Mouse (Mus musculus) limb, embryonic 13.5 days (tissue): ENCODE measurements around the gene Rap1a. TPM values are rescaled to one million over a fixed set of nuclear protein-coding genes. Genes with fewer than 3 reads are reported as not detected.
"Not testable (repeated sequence)": the region's sequence is repeated elsewhere in the genome, so short reads cannot be mapped to it uniquely, and the experiment has no call there.

ENCODE experiments used
- ATAC-seq: fragments of 200-750 bp; cut with Nextera tagmentation; 2 replicates; pipeline ENCODE4 v1.8.0; 2017; ENCODE audit warnings: low read depth, moderate number of reproducible peaks, moderate TSS enrichment; ENCODE audit not compliant: low FRiP score
- H3K27ac ChIP-seq: fragments of 300-500 bp; sonication (generic); 2 replicates; pipeline ENCODE4 v1.5.1; 2015; ENCODE audit warnings: inconsistent platforms, mild to moderate bottlenecking, moderate library complexity
- H3K27me3 ChIP-seq: fragments of 300-500 bp; sonication (generic); 2 replicates; pipeline ENCODE4 v1.6.1; 2015; ENCODE audit warnings: mild to moderate bottlenecking, inconsistent platforms
- H3K36me3 ChIP-seq: fragments of 300-500 bp; sonication (generic); 2 replicates; pipeline ENCODE4 v1.6.1; 2015; ENCODE audit warnings: inconsistent platforms, mild to moderate bottlenecking, moderate library complexity
- H3K4me1 ChIP-seq: fragments of 300-500 bp; sonication (generic); 2 replicates; pipeline ENCODE4 v1.6.1; 2015; ENCODE audit warnings: inconsistent platforms
- H3K4me2 ChIP-seq: fragments of 300-500 bp; sonication (generic); replicated peaks from 2 replicates; pipeline ENCODE4 v1.6.1; 2015; ENCODE audit warnings: inconsistent platforms, mild to moderate bottlenecking, moderate library complexity
- H3K4me3 ChIP-seq: fragments of 300-500 bp; sonication (generic); 2 replicates; pipeline ENCODE4 v1.5.1; 2015; ENCODE audit warnings: moderate library complexity, mild to moderate bottlenecking, inconsistent platforms
- H3K9ac ChIP-seq: fragments of 300-500 bp; sonication (generic); 2 replicates; pipeline ENCODE4 v1.6.1; 2015; ENCODE audit warnings: mild to moderate bottlenecking, inconsistent platforms
- H3K9me3 ChIP-seq: fragments of 300-500 bp; sonication (generic); 2 replicates; pipeline ENCODE4 v1.6.1; 2016; ENCODE audit warnings: inconsistent platforms
- WGBS: fragments of 180-500 bp; shearing (Covaris S2); methylation state at CpG from one replicate; pipeline ENCODE4 v1.1.7; 2015; 5-methylcytosine and 5-hydroxymethylcytosine counted together
- polyA plus RNA-seq: library from polyadenylated mRNA; unstranded; fragments of >200 nt; fragmentation: Nextera tagmentation; extraction: Ambion mirVana; gene quantifications from 2 replicates; pipeline ENCODE4 v1.2.1, GENCODE M21; 2015

The Rap1a gene
- polyA plus RNA-seq, 1 experiment from 2014 or later, result 98.4 TPM

DNA sequence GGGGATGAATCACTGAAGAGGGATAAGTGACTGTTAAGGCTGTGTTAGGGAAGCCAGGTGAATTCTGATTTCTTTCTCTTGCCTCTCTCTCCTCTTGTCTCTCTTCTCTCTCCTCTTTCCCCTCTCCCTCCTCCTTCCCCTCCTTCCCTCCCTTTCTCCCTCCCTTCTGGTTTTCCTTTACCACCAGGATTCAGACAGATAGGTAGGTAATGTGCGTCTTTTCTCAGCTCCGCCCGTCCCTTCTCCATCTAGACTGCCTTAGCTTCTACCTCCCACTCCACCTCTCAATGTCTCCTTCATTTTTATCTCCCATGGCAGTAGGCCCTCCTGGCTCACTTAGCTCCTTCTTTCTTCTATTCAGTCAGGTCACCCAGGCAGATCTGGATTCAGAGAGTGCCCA is 95.6 kb downstream of the Rap1a start:
- H3K4me2 ChIP-seq, result peak overlapping the region; percentile 100
- peaks cover 47% of the 10 kb centered on the region for H3K27me3 ChIP-seq
- H3K9ac ChIP-seq, result peak overlapping the region; percentile 72
- H3K36me3 ChIP-seq, result no peaks in the 10 kb centered on the region
- no peak overlapping the region for H3K27ac ChIP-seq
- ATAC-seq, result no peak
- peak overlapping the region; percentile 56 for H3K4me3 ChIP-seq
- H3K4me1 ChIP-seq, result peaks cover 22% of the 10 kb centered on the region
- H3K9me3 ChIP-seq, result no peaks in the 10 kb centered on the region
- 19% methylated on average over 3 of the region's 3 CpGs for WGBS

DNA sequence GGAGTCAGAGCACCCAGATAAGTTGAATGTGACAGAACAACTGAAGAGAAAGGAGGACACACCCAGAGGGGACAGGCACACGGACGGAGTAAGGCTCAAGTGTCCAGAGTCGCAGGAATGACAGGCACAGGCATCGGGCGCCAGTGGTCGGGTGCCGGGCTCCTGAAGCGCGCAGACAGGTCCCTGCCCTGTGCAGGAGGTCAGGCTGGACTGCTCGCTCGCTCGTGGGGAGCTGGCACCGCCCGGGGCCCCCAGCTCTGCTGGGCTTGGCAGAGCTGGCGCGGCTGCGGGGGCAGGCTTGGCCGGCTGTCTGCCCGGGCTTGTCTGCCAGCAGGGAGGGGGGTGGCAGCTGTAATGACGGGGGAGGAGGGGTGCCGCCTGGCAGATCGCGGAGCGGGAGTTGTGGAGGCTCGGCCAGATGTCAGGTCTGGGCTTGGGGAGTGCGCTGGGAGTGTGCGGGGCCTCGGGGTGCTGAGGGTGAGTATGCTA is 96.0 kb downstream of the Rap1a start:
- Histone ChIP-seq H3K4me1 (peaks cover 22% of the 10 kb centered on the region), H3K9ac (peak overlapping the region; percentile 72), H3K27ac (no peak overlapping the region), H3K27me3 (peaks cover 47% of the 10 kb centered on the region), H3K4me3 (peak overlapping the region; percentile 56), H3K36me3 (no peaks in the 10 kb centered on the region), H3K4me2 (peak overlapping the region; percentile 100), H3K9me3 (no peaks in the 10 kb centered on the region)
- peak; percentile 20 for ATAC-seq
- under 1% methylated on average over 24 of the region's 28 CpGs for WGBS

GRCm38 (mm10) chr3:105704031-105705008 is 96.8 kb downstream of the Rap1a start, which contains the start of gene Inka2:
Gene Inka2, plus strand, starts transcription at chr3:105704599.
- Histone ChIP-seq H3K4me3 (peak within 1 kb of the TSS; percentile 56), H3K27ac (no peak within 1 kb of the TSS), H3K9ac (peak within 1 kb of the TSS; percentile 72), H3K4me1 (peaks cover 22% of the 10 kb centered on the region), H3K27me3 (peaks cover 47% of the 10 kb centered on the region), H3K9me3 (no peaks in the 10 kb centered on the region), H3K4me2 (peak within 1 kb of the TSS; percentile 100), H3K36me3 (no peaks in the 10 kb centered on the region)
- peak; percentile 95 for ATAC-seq
- WGBS, result 3% methylated on average over 40 of the region's 43 CpGs

DNA sequence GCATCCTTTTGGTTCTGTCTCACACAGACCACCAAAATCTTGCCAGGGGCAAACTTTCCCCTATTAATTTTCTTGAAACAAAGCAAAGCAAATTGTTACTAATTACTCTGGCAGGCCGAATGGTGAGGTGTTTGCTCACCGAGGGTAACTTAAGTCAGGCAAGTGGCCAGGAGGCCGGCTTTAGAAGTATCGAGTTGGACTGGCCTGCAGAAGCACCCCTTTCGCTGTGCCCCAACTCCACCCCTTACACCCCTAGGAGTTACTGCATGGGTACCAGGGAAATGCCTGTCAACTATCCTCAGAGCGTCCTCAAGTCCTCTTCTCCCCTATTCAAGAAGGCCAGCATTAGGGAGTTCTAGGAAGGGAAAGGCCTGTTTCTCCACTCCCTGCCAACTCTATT is 97.6 kb downstream of the Rap1a start:
- WGBS, result 51% methylated on average over 6 of the region's 6 CpGs
- ATAC-seq, result no peak
- H3K9ac ChIP-seq, result no peak overlapping the region
- H3K36me3 ChIP-seq, result no peaks in the 10 kb centered on the region
- H3K4me2 ChIP-seq, result no peak overlapping the region; the same call in 1 of the 2 replicates
- no peak overlapping the region for H3K4me3 ChIP-seq
- H3K27ac ChIP-seq, result no peak overlapping the region
- peaks cover 47% of the 10 kb centered on the region for H3K27me3 ChIP-seq
- H3K4me1 ChIP-seq, result peaks cover 22% of the 10 kb centered on the region
- no peaks in the 10 kb centered on the region for H3K9me3 ChIP-seq

GRCm38 (mm10) chr3:105701399-105701798 is 99.7 kb downstream of the Rap1a start:
- Histone ChIP-seq H3K4me1 (peaks cover 21% of the 10 kb centered on the region), H3K27ac (no peak overlapping the region), H3K9ac (no peak overlapping the region), H3K4me3 (no peak overlapping the region), H3K4me2 (no peak overlapping the region), H3K36me3 (no peaks in the 10 kb centered on the region), H3K9me3 (no peaks in the 10 kb centered on the region), H3K27me3 (peaks cover 44% of the 10 kb centered on the region)
- WGBS, result 58% methylated on average over 5 of the region's 5 CpGs
- no peak for ATAC-seq

- not testable (repeated sequence) for H3K4me3 ChIP-seq, H3K9me3 ChIP-seq, H3K36me3 ChIP-seq, H3K4me2 ChIP-seq, H3K27ac ChIP-seq, H3K9ac ChIP-seq, ATAC-seq
- H3K4me1 ChIP-seq, result peaks cover 23% of the 10 kb centered on the region
- WGBS, result 48% methylated on average over 1 of the region's 1 CpGs
- peaks cover 44% of the 10 kb centered on the region for H3K27me3 ChIP-seq
Measured at GRCm38 (mm10) chr3:105700786-105701185, 100.3 kb downstream of the Rap1a start.

GRCm38 (mm10) chr3:105699241-105699933 is 101.7 kb downstream of the Rap1a start:
- H3K4me1 ChIP-seq, result peaks cover 15% of the 10 kb centered on the region; the same call in 1 of the 2 replicates
- H3K36me3 ChIP-seq, result no peaks in the 10 kb centered on the region
- no peak for ATAC-seq
- H3K27ac ChIP-seq, result no peak overlapping the region
- peaks cover 47% of the 10 kb centered on the region for H3K27me3 ChIP-seq
- H3K4me2 ChIP-seq, result no peak overlapping the region
- no peak overlapping the region for H3K9ac ChIP-seq
- 41% methylated on average over 3 of the region's 3 CpGs for WGBS
- no peak overlapping the region for H3K4me3 ChIP-seq
- H3K9me3 ChIP-seq, result no peaks in the 10 kb centered on the region

DNA sequence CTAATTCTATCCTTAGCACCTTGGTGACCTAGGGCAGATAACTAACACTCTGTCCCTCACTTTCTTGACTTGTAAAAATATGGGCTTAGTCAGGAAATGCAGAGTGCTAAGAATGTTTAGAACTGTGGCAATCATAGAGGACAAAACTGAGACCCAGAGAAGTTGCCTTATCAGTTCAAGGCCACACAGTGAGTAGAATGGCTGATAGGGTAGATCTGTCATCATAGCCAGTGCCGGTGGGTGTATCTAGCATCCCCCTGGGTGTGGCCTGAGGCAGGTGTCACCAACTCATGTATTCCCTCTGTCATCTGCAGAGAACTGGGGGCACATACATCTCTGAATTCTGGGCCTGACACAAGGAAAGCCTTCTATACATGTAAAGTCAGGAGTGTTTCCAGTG is 102.8 kb downstream of the Rap1a start:
- H3K4me1 ChIP-seq, result 0 out of 2 replicates have a peak, but pooled peaks cover 11% of the 10 kb centered on the region
- no peaks in the 10 kb centered on the region for H3K36me3 ChIP-seq
- H3K9me3 ChIP-seq, result no peaks in the 10 kb centered on the region
- 86% methylated on average over 1 of the region's 1 CpGs for WGBS
- H3K27ac ChIP-seq, result no peak overlapping the region
- no peak overlapping the region for H3K4me2 ChIP-seq
- H3K27me3 ChIP-seq, result peaks cover 49% of the 10 kb centered on the region
- H3K4me3 ChIP-seq, result no peak overlapping the region
- no peak overlapping the region for H3K9ac ChIP-seq
- ATAC-seq, result no peak

DNA sequence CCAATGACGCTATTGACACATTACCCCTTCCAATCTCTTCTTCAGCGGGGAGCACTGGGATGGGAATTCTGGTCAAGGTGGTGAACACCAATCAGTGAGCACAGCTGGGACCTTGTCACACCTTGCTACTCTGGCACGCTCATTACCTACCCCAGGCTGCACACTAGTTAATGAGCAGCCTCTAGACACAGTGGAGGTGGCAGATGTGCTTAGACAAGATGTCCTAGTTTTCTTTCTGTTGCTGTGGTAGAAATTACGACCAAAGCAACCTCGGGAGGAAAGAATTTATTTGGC is 104.0 kb downstream of the Rap1a start:
- H3K9me3 ChIP-seq, result no peaks in the 10 kb centered on the region
- 0 out of 2 replicates have a peak, but pooled peaks cover 11% of the 10 kb centered on the region for H3K4me1 ChIP-seq
- no peak overlapping the region for H3K27ac ChIP-seq
- no peak overlapping the region for H3K9ac ChIP-seq
- H3K4me3 ChIP-seq, result no peak overlapping the region
- no peak overlapping the region for H3K4me2 ChIP-seq
- H3K36me3 ChIP-seq, result no peaks in the 10 kb centered on the region
- 63% methylated on average over 5 of the region's 5 CpGs for WGBS
- peaks cover 46% of the 10 kb centered on the region for H3K27me3 ChIP-seq
- ATAC-seq, result no peak

DNA sequence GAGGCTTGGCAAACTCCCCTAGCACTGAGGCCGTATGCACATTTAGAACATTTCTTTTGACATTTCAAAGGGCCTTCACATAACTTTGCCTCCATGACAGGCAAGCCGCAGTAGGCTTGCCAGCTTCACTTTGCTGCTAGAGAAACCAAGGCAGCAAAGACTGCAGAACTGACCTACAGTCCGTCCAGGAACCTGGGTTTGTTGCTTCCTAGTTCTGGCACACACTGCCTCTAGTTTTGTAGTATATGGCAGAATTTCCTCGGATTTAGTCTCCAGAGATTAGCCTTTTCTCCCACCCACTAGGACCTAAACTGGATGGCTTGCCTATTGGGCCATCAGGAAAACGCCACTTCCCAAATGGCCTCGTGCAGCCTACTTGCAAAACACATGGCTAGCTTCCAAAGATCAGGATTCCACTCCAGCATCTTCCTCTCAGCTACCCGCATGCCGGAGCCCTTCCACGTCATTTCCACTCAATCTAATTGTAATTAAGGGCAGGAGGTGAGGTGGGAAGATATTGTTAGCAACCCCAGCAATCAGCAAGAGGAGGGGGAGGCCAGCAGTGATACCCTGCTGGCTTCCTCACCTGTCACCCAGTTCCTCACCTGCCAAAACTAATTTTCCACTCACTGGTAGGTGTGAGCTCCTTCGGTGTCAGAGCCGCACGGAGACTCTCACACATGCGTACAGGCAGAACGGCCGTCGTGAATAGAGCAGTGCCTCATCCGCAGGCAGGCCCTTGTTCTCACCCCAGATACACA is 104.6 kb downstream of the Rap1a start:
- Histone ChIP-seq H3K4me2 (peak overlapping the region; percentile 27; the same call in 1 of the 2 replicates), H3K36me3 (no peaks in the 10 kb centered on the region), H3K4me3 (no peak overlapping the region), H3K4me1 (0 out of 2 replicates have a peak, but pooled peaks cover 11% of the 10 kb centered on the region), H3K27ac (no peak overlapping the region), H3K9ac (no peak overlapping the region; the same call in 1 of the 2 replicates), H3K27me3 (peaks cover 46% of the 10 kb centered on the region), H3K9me3 (no peaks in the 10 kb centered on the region)
- 68% methylated on average over 17 of the region's 17 CpGs for WGBS
- ATAC-seq, result no peak

- Histone ChIP-seq H3K9me3 (no peaks in the 10 kb centered on the region), H3K4me2 (peak overlapping the region; percentile 27; the same call in 1 of the 2 replicates), H3K27me3 (peaks cover 46% of the 10 kb centered on the region), H3K4me3 (no peak overlapping the region), H3K9ac (no peak overlapping the region; the same call in 1 of the 2 replicates), H3K36me3 (no peaks in the 10 kb centered on the region), H3K27ac (no peak overlapping the region), H3K4me1 (0 out of 2 replicates have a peak, but pooled peaks cover 7% of the 10 kb centered on the region)
- 0 out of 2 replicates have a peak, but pooled peaks have one; percentile 24 for ATAC-seq
- WGBS, result 34% methylated on average over 20 of the region's 20 CpGs
Measured at GRCm38 (mm10) chr3:105695476-105696386, 105.4 kb downstream of the Rap1a start.
